Mouse (Mus musculus) adrenal gland, adult 8-10 months (tissue): ENCODE measurements at regions not wholly inside any gene's neighbourhood (a gene's known extent, or its start where the extent isn't known, plus 50 kb on each side); places are given as distances from the start of the nearest gene placed in this dataset.

ENCODE experiments used
- DNase-seq: peaks from one replicate; pipeline ENCODE4 v3.0.0; 2022

GRCm38 (mm10) chr13:42592945-42593344, 87.5 kb upstream of the Phactr1 start:
- no peak for DNase-seq

- no peak for DNase-seq
Measured at GRCm38 (mm10) chr13:42593488-42594170, 86.8 kb upstream of the Phactr1 start.

- DNase-seq: no peak
Measured at GRCm38 (mm10) chr13:42595180-42595579, 85.2 kb upstream of the Phactr1 start.

GRCm38 (mm10) chr13:42597781-42598180, 82.6 kb upstream of the Phactr1 start:
- DNase-seq: no peak

GRCm38 (mm10) chr13:42603308-42603707, 77.1 kb upstream of the Phactr1 start:
- no peak for DNase-seq

GRCm38 (mm10) chr13:42607735-42608134, 72.7 kb upstream of the Phactr1 start:
- no peak for DNase-seq

GRCm38 (mm10) chr13:42608963-42609362, 71.5 kb upstream of the Phactr1 start:
- DNase-seq: no peak

GRCm38 (mm10) chr13:42613326-42613725, 67.1 kb upstream of the Phactr1 start:
- DNase-seq: peak; percentile 49

- DNase-seq: no peak
Measured at GRCm38 (mm10) chr13:42615826-42616225, 64.6 kb upstream of the Phactr1 start.

- DNase-seq: no peak
Measured at GRCm38 (mm10) chr13:42617225-42617624, 63.2 kb upstream of the Phactr1 start.

GRCm38 (mm10) chr13:42617844-42618243, 62.6 kb upstream of the Phactr1 start:
- no peak for DNase-seq

- no peak for DNase-seq
Measured at GRCm38 (mm10) chr13:42619555-42620280, 60.7 kb upstream of the Phactr1 start.

GRCm38 (mm10) chr13:42623491-42623890, 56.9 kb upstream of the Phactr1 start:
- no peak for DNase-seq
